ENCODE assay signal across 17 mouse cellular contexts in the genomic region with DNA sequence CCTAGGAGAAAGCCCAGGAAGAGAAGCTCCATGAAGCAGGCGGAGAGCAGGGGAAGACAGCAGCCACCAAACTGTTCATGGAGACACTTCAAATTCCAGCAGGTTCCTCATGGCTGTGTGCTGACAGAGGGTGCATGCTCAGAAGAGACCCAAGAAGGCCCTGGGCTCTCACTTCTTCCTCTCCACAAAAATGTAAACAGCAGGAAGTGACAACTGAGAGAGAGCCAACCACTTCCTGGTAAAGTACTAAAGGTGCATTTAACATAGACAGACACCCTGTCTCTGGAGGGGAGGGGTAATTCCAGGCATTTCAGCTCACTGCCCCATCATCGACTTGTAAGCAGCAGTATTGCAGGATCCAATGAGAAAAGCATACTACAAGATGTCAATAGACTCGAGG.
DNase-seq lines count a peak whose midpoint lies in the region; ATAC-seq and TF ChIP-seq lines count a peak whose summit lies in the region.
"Had no signal": no experiment of that assay in that cellular context is flagged by ENCODE, and none has a peak within 500 bp of the region (broad histone marks: within the 10 kb centered on the region; RNA-seq: fewer than 3 reads in every experiment).

No protein-coding gene starts in this region.

- no peaks in the 10 kb centered on the region for H3K4me1 ChIP-seq in lung, postnatal 0 days (ENCODE audit: insufficient read depth, low read depth, low read length)
- H3K4me1 ChIP-seq in hindbrain, embryonic 10.5 days (replicated peaks) = peaks cover 38% of the 10 kb centered on the region
- H3K4me1 ChIP-seq: forebrain, embryonic 13.5 days; liver, embryonic 12.5 days had no signal

- TF ChIP-seq EP300 in lung, postnatal 0 days (IDR thresholded peaks at IDR 0.05) = no peak

- no peak overlapping the region for H3K4me3 ChIP-seq in lung, postnatal 0 days (ENCODE audit: low read depth, low read length)
- no peak overlapping the region for H3K4me3 ChIP-seq in hindbrain, embryonic 10.5 days
- H3K4me3 ChIP-seq: forebrain, embryonic 13.5 days; liver, embryonic 12.5 days had no signal

- no peak for TF ChIP-seq CTCF in lung, postnatal 0 days (IDR thresholded peaks at IDR 0.05)

- H3K9me3 ChIP-seq in lung, postnatal 0 days (ENCODE audit: low read length) = no peaks in the 10 kb centered on the region
- no peaks in the 10 kb centered on the region for H3K9me3 ChIP-seq in hindbrain, embryonic 10.5 days
- H3K9me3 ChIP-seq: forebrain, embryonic 13.5 days; liver, embryonic 12.5 days had no signal

- intact Hi-C loops in gastrocnemius, postnatal 14 days (cut with DNase I; ENCODE audit: low total_unique reads) = no loop called here

- DNase-seq in lung, postnatal 10 days = peak; percentile 15
- DNase-seq in lung, postnatal 0 days (ENCODE audit: low spot score) = no peak
- DNase-seq in naive thymus-derived CD4-positive, alpha-beta T cell, adult 2 months (ENCODE audit: low read depth) = peak; percentile 87
- peak; percentile 46 to 61 for DNase-seq in thymus, postnatal 36 days
- no peak for DNase-seq in hindbrain, embryonic 10.5 days (ENCODE audit: low spot score)
- DNase-seq in gastrocnemius, postnatal 14 days = no peak
- no peak for DNase-seq in ovary, postnatal 10 days (ENCODE audit: low spot score)
- DNase-seq: cerebellum, adult 11 months; heart, postnatal 36 days; kidney, adult 11 months; kidney, postnatal 14 days; left cerebral cortex, postnatal 4 days; right cerebral cortex, postnatal 14 days had no signal

- H3K9ac ChIP-seq in lung, postnatal 0 days (replicated peaks; ENCODE audit: low read depth) = no peak overlapping the region
- H3K9ac ChIP-seq: forebrain, embryonic 13.5 days; liver, embryonic 12.5 days had no signal

- H3K27me3 ChIP-seq in lung, postnatal 0 days (replicated peaks; ENCODE audit: insufficient read depth, low read length) = no peaks in the 10 kb centered on the region
- no peaks in the 10 kb centered on the region for H3K27me3 ChIP-seq in hindbrain, embryonic 10.5 days (ENCODE audit: insufficient read depth, poor library complexity, severe bottlenecking)
- H3K27me3 ChIP-seq: forebrain, embryonic 13.5 days; liver, embryonic 12.5 days had no signal

- H3K36me3 ChIP-seq in lung, postnatal 0 days (ENCODE audit: insufficient read depth, low read length) = no peaks in the 10 kb centered on the region
- H3K36me3 ChIP-seq in hindbrain, embryonic 10.5 days = no peaks in the 10 kb centered on the region
- H3K36me3 ChIP-seq: liver, embryonic 12.5 days had no signal

- WGBS in lung, postnatal 0 days = 49% methylated on average over 3 of the region's 3 CpGs
- 81% methylated on average over 3 of the region's 3 CpGs for WGBS in hindbrain, embryonic 10.5 days

- H3K27ac ChIP-seq in lung, postnatal 0 days (ENCODE audit: low read length) = no peak overlapping the region
- H3K27ac ChIP-seq in hindbrain, embryonic 10.5 days = no peak overlapping the region
- H3K27ac ChIP-seq: forebrain, embryonic 13.5 days; liver, embryonic 12.5 days; macrophage had no signal

- H3K4me2 ChIP-seq in lung, postnatal 0 days (replicated peaks; ENCODE audit: low read depth, low read length) = no peak overlapping the region
- H3K4me2 ChIP-seq: forebrain, embryonic 13.5 days; liver, embryonic 12.5 days had no signal

- no peak for ATAC-seq in lung, postnatal 0 days
- peak; percentile 58; the same call in 1 of the 2 replicates for ATAC-seq in common myeloid progenitor, adult 5-6 weeks (replicated peaks; ENCODE audit: low read depth, poor library complexity, severe bottlenecking)
- ATAC-seq: forebrain, embryonic 13.5 days; liver, embryonic 12.5 days had no signal

Comparison
In these comparisons a context has a peak if more than half of its experiments do, and no peak if none do; other contexts are left out.
1. DNase-seq: peak in lung, postnatal 10 days (single experiment), naive thymus-derived CD4-positive, alpha-beta T cell, adult 2 months (single experiment) and thymus, postnatal 36 days (2 of 2); none in lung, postnatal 0 days (single experiment), hindbrain, embryonic 10.5 days (single experiment), gastrocnemius, postnatal 14 days (single experiment) and ovary, postnatal 10 days (single experiment).